Mouse (Mus musculus): ENCODE data around the gene Pacs1.
"Not testable (repeated sequence)": the region's sequence is repeated elsewhere in the genome, so short reads cannot be mapped to it uniquely, and the experiment has no call there.

Gene Pacs1

GRCm38 (mm10) chr19:5268017-5268416, 4.9 kb downstream of the Pacs1 start:
- no peak for DNase-seq (ENCODE audit: low spot score)

GRCm38 (mm10) chr19:5267015-5267414, 5.9 kb downstream of the Pacs1 start:
- DNase-seq (ENCODE audit: low spot score) = no peak

- DNase-seq (ENCODE audit: low spot score) = no peak
Measured at GRCm38 (mm10) chr19:5257140-5257539, 15.8 kb downstream of the Pacs1 start.

GRCm38 (mm10) chr19:5236981-5237380, 35.9 kb downstream of the Pacs1 start:
- DNase-seq (ENCODE audit: low spot score) = not testable (repeated sequence)

GRCm38 (mm10) chr19:5232696-5233095, 40.2 kb downstream of the Pacs1 start:
- DNase-seq (ENCODE audit: low spot score) = no peak

GRCm38 (mm10) chr19:5230110-5230509, 42.8 kb downstream of the Pacs1 start:
- no peak for DNase-seq (ENCODE audit: low spot score)

- DNase-seq (ENCODE audit: low spot score) = no peak
Measured at GRCm38 (mm10) chr19:5224624-5225023, 48.3 kb downstream of the Pacs1 start.

GRCm38 (mm10) chr19:5224077-5224476, 48.8 kb downstream of the Pacs1 start:
- DNase-seq (ENCODE audit: low spot score) = no peak

GRCm38 (mm10) chr19:5221926-5222325, 51.0 kb downstream of the Pacs1 start:
- no peak for DNase-seq (ENCODE audit: low spot score)

- not testable (repeated sequence) for DNase-seq (ENCODE audit: low spot score)
Measured at GRCm38 (mm10) chr19:5221219-5221723, 51.6 kb downstream of the Pacs1 start.

GRCm38 (mm10) chr19:5220389-5220788, 52.5 kb downstream of the Pacs1 start:
- no peak for DNase-seq (ENCODE audit: low spot score)

- no peak for DNase-seq (ENCODE audit: low spot score)
Measured at GRCm38 (mm10) chr19:5201691-5202090, 71.2 kb downstream of the Pacs1 start.

GRCm38 (mm10) chr19:5200617-5201016, 72.3 kb downstream of the Pacs1 start:
- DNase-seq (ENCODE audit: low spot score) = not testable (repeated sequence)

- DNase-seq (ENCODE audit: low spot score) = no peak
Measured at GRCm38 (mm10) chr19:5198553-5198952, 74.4 kb downstream of the Pacs1 start.

GRCm38 (mm10) chr19:5195417-5196035, 77.4 kb downstream of the Pacs1 start:
- DNase-seq (ENCODE audit: low spot score) = peak; percentile 85

- no peak for DNase-seq (ENCODE audit: low spot score)
Measured at GRCm38 (mm10) chr19:5192397-5192796, 80.5 kb downstream of the Pacs1 start.

- DNase-seq (ENCODE audit: low spot score) = no peak
Measured at GRCm38 (mm10) chr19:5187439-5187838, 85.5 kb downstream of the Pacs1 start.

- peak; percentile 9 for DNase-seq (ENCODE audit: low spot score)
Measured at GRCm38 (mm10) chr19:5181926-5182325, 91.0 kb downstream of the Pacs1 start.

- DNase-seq (ENCODE audit: low spot score) = no peak
Measured at GRCm38 (mm10) chr19:5178631-5179030, 94.3 kb downstream of the Pacs1 start.

GRCm38 (mm10) chr19:5170430-5170829, 102.5 kb downstream of the Pacs1 start:
- DNase-seq (ENCODE audit: low spot score) = no peak

GRCm38 (mm10) chr19:5167477-5167876, 105.4 kb downstream of the Pacs1 start:
- DNase-seq (ENCODE audit: low spot score) = no peak

- peak; percentile 29 for DNase-seq (ENCODE audit: low spot score)
Measured at GRCm38 (mm10) chr19:5164380-5164779, 108.5 kb downstream of the Pacs1 start.

GRCm38 (mm10) chr19:5161913-5162312, 111.0 kb downstream of the Pacs1 start:
- no peak for DNase-seq (ENCODE audit: low spot score)

GRCm38 (mm10) chr19:5152261-5152660, 120.7 kb downstream of the Pacs1 start:
- DNase-seq (ENCODE audit: low spot score) = no peak
